Mouse (Mus musculus) MEL (cell line): ENCODE measurements around the gene Braf.

Source experiments
- NELFE ChIP-seq: IDR thresholded peaks from 2 replicates; pipeline ENCODE4 v1.6.1; 2011; ENCODE audit warnings: low read depth, low read length, improper control_type of control experiment
- POLR2AphosphoS2 ChIP-seq: IDR thresholded peaks from 2 replicates; pipeline ENCODE4 v1.6.1; 2011; ENCODE audit warnings: low read length, improper control_type of control experiment

DNA sequence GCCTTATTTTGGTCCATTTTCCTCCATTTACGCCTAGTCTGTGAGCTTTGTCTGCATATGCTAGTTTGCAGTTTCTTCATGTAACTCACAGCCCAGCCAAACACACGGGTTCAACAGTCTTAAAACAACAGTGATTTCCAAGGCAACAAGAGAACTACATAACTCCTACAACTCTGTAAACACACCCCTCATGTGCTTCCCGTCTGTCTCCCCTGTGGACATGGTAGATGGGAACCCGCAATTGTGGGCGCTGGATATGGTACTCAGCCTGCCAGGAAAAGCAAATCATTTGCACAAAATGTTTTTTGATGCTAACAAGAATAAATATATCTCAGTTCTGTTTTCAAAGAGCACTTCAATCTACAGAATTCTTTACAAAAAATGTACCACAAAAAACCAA, 120.7 kb downstream of the Braf start:
- TF ChIP-seq NELFE = no peak
- TF ChIP-seq POLR2AphosphoS2 = no peak
